Mouse (Mus musculus): ENCODE measurements around the gene Olfr103.

GRCm38 (mm10) chr17:37308483-37308882, 31.0 kb downstream of the Olfr103 start:
- TF ChIP-seq CTCF (IDR thresholded peaks at IDR 0.05; ENCODE audit: borderline replicate concordance, control insufficient read depth, extremely low read depth, insufficient read depth, low read length, poor library complexity) (no peak), POLR2A (IDR thresholded peaks at IDR 0.05; ENCODE audit: control insufficient read depth, extremely low read depth, insufficient read depth, low read length, poor library complexity) (no peak)
